Mouse (Mus musculus) forebrain, embryonic 13.5 days (tissue): ENCODE data around the gene Itgb2. TPM values are rescaled to one million over a fixed set of nuclear protein-coding genes. Genes with fewer than 3 reads are reported as not detected.

ENCODE experiments used
- ATAC-seq: fragments of 200-750 bp; cut with Nextera tagmentation; 2 replicates; pipeline ENCODE4 v1.8.0; 2017
- H3K27ac ChIP-seq: fragments of 300-500 bp; sonication (generic); 2 replicates; pipeline ENCODE4 v1.5.1; 2015; ENCODE audit warnings: inconsistent platforms, mild to moderate bottlenecking, moderate library complexity
- H3K27me3 ChIP-seq: fragments of 300-500 bp; sonication (generic); 2 replicates; pipeline ENCODE4 v1.6.1; 2015; ENCODE audit warnings: mild to moderate bottlenecking, inconsistent platforms
- H3K36me3 ChIP-seq: fragments of 300-500 bp; sonication (generic); 2 replicates; pipeline ENCODE4 v1.6.1; 2015; ENCODE audit warnings: mild to moderate bottlenecking, inconsistent platforms; ENCODE audit not compliant: poor library complexity, severe bottlenecking
- H3K4me1 ChIP-seq: fragments of 300-500 bp; sonication (generic); 2 replicates; pipeline ENCODE4 v1.6.1; 2015; ENCODE audit warnings: inconsistent platforms
- H3K4me2 ChIP-seq: fragments of 300-500 bp; sonication (generic); 2 replicates; pipeline ENCODE4 v1.6.1; 2015; ENCODE audit warnings: inconsistent platforms, mild to moderate bottlenecking, moderate library complexity
- H3K4me3 ChIP-seq: fragments of 300-500 bp; sonication (generic); 2 replicates; pipeline ENCODE4 v1.5.1; 2015; ENCODE audit warnings: mild to moderate bottlenecking, inconsistent platforms
- H3K9ac ChIP-seq: fragments of 300-500 bp; sonication (generic); 2 replicates; pipeline ENCODE4 v1.6.1; 2015; ENCODE audit warnings: mild to moderate bottlenecking, inconsistent platforms
- H3K9me3 ChIP-seq: fragments of 300-500 bp; sonication (generic); replicated peaks from 2 replicates; pipeline ENCODE4 v1.6.1; 2016; ENCODE audit warnings: inconsistent platforms
- WGBS: fragments of 180-500 bp; shearing (Covaris S2); methylation state at CpG from one replicate; pipeline ENCODE4 v1.1.7; 2015; 5-methylcytosine and 5-hydroxymethylcytosine counted together
- polyA plus RNA-seq: library from polyadenylated mRNA; unstranded; fragments of >200 nt; fragmentation: Nextera tagmentation; extraction: Ambion mirVana; gene quantifications from 2 replicates; pipeline ENCODE4 v1.2.1, GENCODE M21; 2015

Gene Itgb2
- 0.34 and 0.37 TPM in 2 replicates for polyA plus RNA-seq

DNA sequence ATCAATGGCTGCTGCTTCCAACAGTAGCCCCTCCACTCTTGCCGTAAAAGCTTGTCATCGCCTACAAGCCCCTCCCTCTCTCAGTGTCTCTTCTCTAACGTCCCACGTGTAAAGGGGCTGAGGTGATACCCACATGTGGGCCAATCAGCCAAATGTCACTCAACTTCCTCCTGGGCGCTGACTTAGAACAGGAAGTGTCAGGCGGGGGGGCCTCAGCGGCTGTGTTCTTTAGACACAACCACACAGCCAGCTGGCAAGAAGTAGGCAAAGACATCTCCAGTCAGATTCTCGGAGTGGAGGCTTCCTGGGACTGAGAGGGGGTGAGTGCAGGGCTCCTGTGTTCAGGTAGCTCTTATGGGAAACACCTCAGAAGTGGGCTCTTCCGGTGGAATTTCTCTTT lies at the start of gene Itgb2:
TSS of gene Itgb2 (plus strand) at position 113 of the 400 bp plus-strand sequence.
- no peak within 1 kb of the TSS for H3K4me3 ChIP-seq
- no peak within 1 kb of the TSS for H3K9ac ChIP-seq
- H3K36me3 ChIP-seq = no peaks in the 10 kb centered on the region
- 76% methylated on average over 9 of the region's 9 CpGs for WGBS
- no peaks in the 10 kb centered on the region for H3K4me1 ChIP-seq
- no peak for ATAC-seq
- no peak within 1 kb of the TSS for H3K27ac ChIP-seq
- no peaks in the 10 kb centered on the region for H3K27me3 ChIP-seq
- no peaks in the 10 kb centered on the region for H3K9me3 ChIP-seq
- H3K4me2 ChIP-seq = no peak within 1 kb of the TSS

DNA sequence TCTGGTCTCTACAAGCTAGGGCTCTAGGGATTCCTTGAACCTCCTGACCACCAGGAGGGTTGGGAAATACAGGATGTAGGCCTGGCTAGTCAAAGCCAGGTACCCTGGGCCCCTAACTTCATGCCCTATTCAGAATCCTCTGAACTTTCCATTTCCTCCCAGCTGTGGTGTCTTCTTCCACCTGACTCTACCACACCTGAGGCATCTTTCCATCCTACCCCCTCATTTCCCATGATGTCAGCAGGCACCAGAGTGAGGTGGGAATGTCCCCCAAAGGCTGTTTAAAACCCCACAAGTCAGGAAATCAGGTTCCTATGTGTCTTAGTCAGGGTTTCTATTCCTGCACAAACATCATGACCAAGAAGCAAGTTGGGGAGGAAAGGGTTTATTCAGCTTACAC lies 48.2 kb upstream of the Itgb2 start:
- Histone ChIP-seq H3K4me1 (no peaks in the 10 kb centered on the region), H3K36me3 (peaks cover 12% of the 10 kb centered on the region), H3K9ac (no peak overlapping the region), H3K27ac (no peak overlapping the region), H3K4me3 (no peak overlapping the region), H3K9me3 (no peaks in the 10 kb centered on the region), H3K27me3 (no peaks in the 10 kb centered on the region), H3K4me2 (no peak overlapping the region)
- ATAC-seq = no peak

DNA sequence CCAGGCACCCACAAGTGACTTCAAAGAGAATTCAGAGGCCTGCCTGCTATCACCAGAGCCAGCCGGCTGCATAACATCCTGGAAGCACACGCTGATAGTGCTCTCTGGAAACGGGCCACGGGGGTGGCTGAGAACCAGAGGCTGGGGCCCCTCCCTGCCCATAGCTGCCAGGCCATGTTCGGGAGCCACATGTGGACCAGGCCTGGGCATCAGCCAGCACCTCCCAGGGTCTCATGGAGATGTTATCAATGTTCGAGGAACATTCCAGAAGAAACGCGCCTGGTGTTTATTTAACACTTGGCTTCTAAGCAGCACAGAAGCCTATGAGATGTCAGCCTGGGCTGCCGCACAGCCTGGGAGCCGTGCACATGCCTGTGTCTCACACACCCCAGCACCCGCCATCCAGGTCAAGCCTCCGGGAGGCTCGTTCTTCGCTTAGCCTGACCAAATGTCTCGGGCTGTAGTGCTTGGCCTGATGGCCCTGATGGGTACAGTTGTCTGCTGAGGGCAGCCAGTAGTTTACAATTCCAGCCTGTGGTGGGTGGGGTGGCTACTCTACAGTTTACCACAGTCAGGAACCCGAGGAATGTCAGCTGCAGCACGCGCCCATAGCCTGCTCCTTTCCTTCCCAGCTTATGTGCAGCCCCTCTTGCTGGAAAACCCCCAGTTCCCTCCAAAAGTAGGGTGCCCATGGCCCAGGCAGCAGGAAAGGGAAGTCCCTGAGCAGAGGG lies 45.7 kb upstream of the Itgb2 start:
- Histone ChIP-seq H3K4me3 (no peak overlapping the region), H3K4me1 (no peaks in the 10 kb centered on the region), H3K4me2 (no peak overlapping the region), H3K27ac (no peak overlapping the region), H3K9me3 (no peaks in the 10 kb centered on the region), H3K36me3 (peaks cover 38% of the 10 kb centered on the region), H3K27me3 (no peaks in the 10 kb centered on the region), H3K9ac (no peak overlapping the region)
- no peak for ATAC-seq
- WGBS = 82% methylated on average over 18 of the region's 18 CpGs

DNA sequence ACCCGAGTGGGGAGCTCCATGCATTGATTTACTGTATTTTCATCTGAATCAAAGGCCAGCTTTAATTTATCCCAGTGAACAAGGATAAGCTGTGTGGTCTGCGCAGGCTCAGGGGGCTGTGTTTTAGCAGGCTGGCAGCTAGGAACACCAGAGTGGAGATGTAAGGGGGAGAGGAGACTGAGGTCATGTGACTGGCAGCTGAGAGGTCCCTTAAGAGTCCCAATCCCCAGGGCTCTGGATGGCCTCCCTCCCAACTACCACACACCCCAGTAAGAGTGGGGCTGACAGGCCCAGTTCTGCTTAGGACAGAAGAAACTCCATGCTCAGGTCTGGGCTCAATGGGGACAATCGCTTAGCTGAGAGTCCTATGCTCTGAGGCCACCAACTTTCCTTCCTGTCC lies 44.3 kb upstream of the Itgb2 start:
- WGBS = 87% methylated on average over 3 of the region's 3 CpGs

DNA sequence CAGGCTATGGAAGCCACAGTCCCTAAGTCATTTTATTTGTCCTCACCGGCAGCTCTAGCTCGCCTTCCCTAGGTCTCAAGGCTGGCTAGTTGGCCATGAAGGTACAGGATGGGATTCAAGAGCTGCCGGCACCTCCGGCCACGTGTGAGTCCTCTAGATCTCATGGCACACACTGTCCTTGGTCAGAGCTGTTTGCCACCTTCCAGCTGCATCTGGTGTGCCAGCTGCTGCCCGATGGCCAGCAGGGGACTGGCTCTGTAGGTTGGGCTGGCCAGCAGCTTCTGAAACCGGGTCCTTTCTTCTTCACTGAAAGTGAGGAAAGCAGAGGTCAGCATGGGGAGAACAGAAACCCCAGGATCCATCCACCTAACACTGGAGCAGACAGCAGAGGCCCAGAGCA lies 41.9 kb upstream of the Itgb2 start:
- WGBS = 97% methylated on average over 7 of the region's 7 CpGs
- Histone ChIP-seq H3K36me3 (peaks cover 66% of the 10 kb centered on the region), H3K27me3 (no peaks in the 10 kb centered on the region)

More for the DNA sequence above, 44.3 kb upstream of the Itgb2 start:
- Histone ChIP-seq H3K36me3 (peaks cover 50% of the 10 kb centered on the region), H3K9ac (no peak overlapping the region), H3K27me3 (no peaks in the 10 kb centered on the region), H3K4me3 (no peak overlapping the region), H3K4me2 (no peak overlapping the region), H3K27ac (no peak overlapping the region), H3K9me3 (no peaks in the 10 kb centered on the region), H3K4me1 (no peaks in the 10 kb centered on the region)
- ATAC-seq = no peak

DNA sequence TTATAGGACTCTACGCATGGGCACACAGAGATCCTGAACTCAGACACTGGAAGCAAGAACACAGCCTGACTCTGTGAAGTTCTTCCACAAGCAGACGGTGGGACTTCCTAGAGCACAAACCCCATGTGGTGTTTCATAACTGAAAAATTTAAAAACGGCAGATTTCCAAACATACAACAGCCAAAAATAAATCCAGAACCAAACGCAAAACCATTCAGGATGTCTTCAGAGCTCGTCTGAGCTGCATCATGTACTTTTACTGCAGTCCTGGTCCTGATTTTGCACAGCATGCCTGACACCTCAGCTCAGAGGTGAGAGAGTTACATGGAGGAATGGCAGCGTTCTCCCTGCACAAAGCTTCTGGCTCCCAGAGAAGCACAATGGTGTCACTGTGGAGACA lies 38.5 kb upstream of the Itgb2 start:
- ATAC-seq = no peak
- Histone ChIP-seq H3K4me1 (no peaks in the 10 kb centered on the region), H3K27me3 (no peaks in the 10 kb centered on the region), H3K4me2 (no peak overlapping the region), H3K36me3 (peaks cover 86% of the 10 kb centered on the region), H3K9me3 (no peaks in the 10 kb centered on the region), H3K9ac (no peak overlapping the region), H3K27ac (no peak overlapping the region), H3K4me3 (no peak overlapping the region)
- WGBS = 89% methylated on average over 6 of the region's 6 CpGs

More for the DNA sequence above, 41.9 kb upstream of the Itgb2 start:
- Histone ChIP-seq H3K9me3 (no peaks in the 10 kb centered on the region), H3K4me3 (no peak overlapping the region), H3K9ac (no peak overlapping the region), H3K27ac (no peak overlapping the region), H3K4me1 (no peaks in the 10 kb centered on the region), H3K4me2 (no peak overlapping the region)
- ATAC-seq = no peak

DNA sequence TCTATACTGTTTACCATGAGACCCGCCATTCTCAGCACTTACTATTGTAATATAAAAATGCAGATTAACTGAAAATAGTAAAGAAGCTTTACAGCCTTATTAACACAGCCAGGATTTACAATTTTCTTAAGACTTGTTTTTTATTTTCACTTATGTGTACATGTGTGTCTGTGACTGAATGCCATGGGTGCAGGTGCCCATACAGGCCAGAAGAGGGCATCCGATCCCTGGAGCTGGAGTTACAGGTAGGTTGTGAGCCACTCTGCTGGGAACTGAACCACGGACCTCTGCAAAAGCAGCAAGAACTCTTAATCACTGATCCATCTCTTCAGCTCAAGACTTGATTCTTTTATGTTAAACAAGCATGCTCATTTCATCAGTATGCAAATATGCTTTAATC lies 37.2 kb upstream of the Itgb2 start:
- Histone ChIP-seq H3K4me1 (no peaks in the 10 kb centered on the region), H3K27me3 (no peaks in the 10 kb centered on the region), H3K27ac (no peak overlapping the region), H3K4me3 (no peak overlapping the region), H3K4me2 (no peak overlapping the region), H3K36me3 (peaks cover 86% of the 10 kb centered on the region), H3K9me3 (no peaks in the 10 kb centered on the region), H3K9ac (no peak overlapping the region)
- ATAC-seq = no peak
- 94% methylated on average over 3 of the region's 3 CpGs for WGBS

DNA sequence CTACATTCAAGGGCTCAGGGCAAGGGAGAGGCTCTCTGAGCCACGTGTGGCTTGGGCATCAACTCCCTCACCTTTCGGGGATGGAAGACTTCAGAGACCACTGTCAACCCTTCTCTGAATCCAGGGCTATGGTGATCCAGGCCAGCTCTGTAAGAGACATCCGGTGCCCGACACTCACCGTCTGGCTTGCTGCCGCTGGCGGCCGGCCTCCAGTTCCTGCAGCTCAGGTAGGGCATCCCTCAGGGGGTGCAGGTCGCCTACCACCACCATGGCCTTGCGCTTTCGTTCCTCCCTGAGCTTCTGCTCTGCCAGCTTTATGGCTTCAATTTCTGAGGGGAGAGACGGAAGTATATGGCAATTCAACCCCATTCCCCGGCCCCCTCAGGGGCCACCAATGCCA lies 32.9 kb upstream of the Itgb2 start:
- Histone ChIP-seq H3K27ac (no peak overlapping the region), H3K4me3 (no peak overlapping the region), H3K27me3 (no peaks in the 10 kb centered on the region), H3K9me3 (no peaks in the 10 kb centered on the region), H3K9ac (no peak overlapping the region), H3K4me1 (no peaks in the 10 kb centered on the region), H3K36me3 (peaks cover 84% of the 10 kb centered on the region), H3K4me2 (no peak overlapping the region)
- ATAC-seq = no peak
- 95% methylated on average over 13 of the region's 13 CpGs for WGBS

DNA sequence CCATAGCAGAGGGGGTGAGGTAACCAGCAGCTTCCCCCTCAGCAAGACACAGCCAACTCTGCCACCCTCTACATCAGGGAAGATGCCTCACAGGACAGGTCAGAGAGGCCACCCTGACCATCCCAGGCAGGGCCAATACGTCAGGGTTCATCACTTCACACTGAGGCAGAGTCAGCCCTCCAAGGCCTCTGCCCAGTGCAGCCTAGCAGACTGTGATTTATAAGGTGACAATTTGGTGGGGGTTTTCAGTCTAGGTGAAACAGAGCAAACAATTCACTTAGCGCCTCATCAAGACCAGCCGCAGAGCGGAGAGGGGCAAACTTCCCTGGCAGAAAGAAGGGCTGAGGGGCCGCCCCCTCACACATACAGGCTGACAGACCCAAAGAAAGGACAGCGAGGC lies 31.8 kb upstream of the Itgb2 start:
- H3K4me3 ChIP-seq = no peak overlapping the region
- peaks cover 86% of the 10 kb centered on the region for H3K36me3 ChIP-seq
- no peak overlapping the region for H3K4me2 ChIP-seq
- no peak overlapping the region for H3K27ac ChIP-seq
- no peak overlapping the region for H3K9ac ChIP-seq
- H3K4me1 ChIP-seq = no peaks in the 10 kb centered on the region
- WGBS = 90% methylated on average over 6 of the region's 6 CpGs
- no peak for ATAC-seq
- H3K27me3 ChIP-seq = no peaks in the 10 kb centered on the region
- H3K9me3 ChIP-seq = no peaks in the 10 kb centered on the region

DNA sequence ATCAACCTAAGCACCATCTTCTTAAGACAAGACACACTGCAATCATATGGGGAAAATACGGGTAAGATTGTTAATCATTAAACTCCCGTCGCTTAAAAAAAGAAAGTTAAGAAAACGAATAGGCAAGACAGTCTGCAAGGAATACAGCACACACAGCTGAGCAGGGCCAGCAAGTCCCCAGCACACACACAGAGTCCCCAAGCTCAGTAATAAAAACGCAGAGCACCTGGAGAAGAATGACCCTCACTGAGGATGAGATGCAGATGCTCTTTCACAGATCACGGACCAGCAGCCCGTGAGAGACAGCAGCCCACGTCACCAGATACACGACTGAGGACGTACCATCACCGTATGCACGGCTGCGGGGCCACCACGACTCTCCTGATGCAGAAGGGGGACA lies 29.4 kb upstream of the Itgb2 start:
- H3K27me3 ChIP-seq = no peaks in the 10 kb centered on the region
- H3K4me1 ChIP-seq = no peaks in the 10 kb centered on the region
- H3K4me2 ChIP-seq = no peak overlapping the region
- no peak for ATAC-seq
- peaks cover 81% of the 10 kb centered on the region for H3K36me3 ChIP-seq
- H3K9me3 ChIP-seq = no peaks in the 10 kb centered on the region
- 91% methylated on average over 14 of the region's 14 CpGs for WGBS
- H3K27ac ChIP-seq = no peak overlapping the region
- H3K9ac ChIP-seq = no peak overlapping the region
- H3K4me3 ChIP-seq = no peak overlapping the region

DNA sequence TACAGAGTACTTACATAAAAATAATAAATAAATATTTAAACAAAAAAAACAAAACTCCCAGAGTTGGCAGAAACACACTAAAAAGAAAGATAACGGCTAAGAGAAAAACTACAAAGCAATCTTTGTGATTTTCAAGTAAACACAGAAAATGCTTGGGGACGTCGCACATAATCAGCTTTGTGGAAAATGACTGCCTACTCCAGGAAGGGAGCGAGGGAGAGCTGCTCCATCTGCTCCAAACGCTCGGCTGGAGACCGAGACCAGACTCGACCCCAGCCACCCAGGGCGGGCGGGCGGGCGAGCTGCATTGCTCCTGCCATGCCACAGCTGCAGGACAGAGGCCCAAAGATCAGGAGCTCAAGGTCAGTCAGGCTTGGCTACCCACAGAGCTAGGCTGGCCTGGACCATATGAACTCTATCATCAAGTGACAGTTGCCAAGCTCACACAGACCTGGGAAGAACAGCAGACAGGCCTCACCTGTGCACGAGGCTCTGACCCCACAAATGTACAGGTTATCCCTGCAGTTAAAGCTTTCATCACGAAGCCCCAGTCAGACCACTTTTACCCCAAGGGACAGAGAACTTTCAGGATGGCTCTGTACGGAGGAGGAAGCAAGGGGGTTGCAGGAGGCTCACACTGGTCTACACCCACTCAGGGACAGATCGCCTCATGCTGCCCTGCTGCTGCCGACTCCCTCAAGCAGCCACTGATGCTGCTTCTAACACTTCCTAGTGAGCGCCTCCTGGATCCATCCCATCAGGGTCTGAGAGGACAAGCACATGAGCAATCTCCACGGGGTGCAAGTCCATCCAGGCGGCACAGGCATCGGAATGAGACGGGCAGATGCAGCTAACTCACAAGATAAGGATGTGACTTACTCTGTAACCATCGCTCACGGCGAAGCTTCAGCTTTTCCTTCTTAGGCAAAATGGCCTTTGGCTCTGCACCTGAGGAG lies 26.8 kb upstream of the Itgb2 start:
- Histone ChIP-seq H3K27me3 (no peaks in the 10 kb centered on the region), H3K9me3 (no peaks in the 10 kb centered on the region), H3K4me1 (no peaks in the 10 kb centered on the region), H3K4me2 (no peak overlapping the region), H3K27ac (no peak overlapping the region; the same call in 1 of the 2 replicates), H3K4me3 (no peak overlapping the region), H3K9ac (no peak overlapping the region), H3K36me3 (peaks cover 82% of the 10 kb centered on the region)
- WGBS = 89% methylated on average over 25 of the region's 25 CpGs
- ATAC-seq = no peak

DNA sequence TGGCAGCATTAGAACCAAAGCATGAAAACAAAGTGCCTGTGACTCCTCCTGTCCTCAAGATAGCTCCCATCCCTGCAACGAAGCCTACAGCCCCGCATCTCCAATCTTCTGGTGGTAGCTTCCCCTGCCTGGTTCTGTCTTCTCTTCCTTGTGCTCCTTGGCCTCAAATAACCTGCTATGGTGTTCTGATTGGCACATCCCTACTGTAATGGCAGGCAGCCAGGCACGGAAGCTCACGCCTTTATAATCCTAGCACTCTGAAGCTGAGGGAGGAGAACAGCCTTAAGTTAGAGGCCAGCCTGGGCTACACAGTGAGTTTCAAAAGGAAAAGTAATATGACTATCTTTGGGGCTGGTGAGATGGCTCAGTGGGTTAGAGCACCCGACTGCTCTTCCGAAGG lies 25.9 kb upstream of the Itgb2 start:
- Histone ChIP-seq H3K9me3 (no peaks in the 10 kb centered on the region), H3K27me3 (no peaks in the 10 kb centered on the region), H3K4me2 (no peak overlapping the region), H3K36me3 (peaks cover 83% of the 10 kb centered on the region), H3K27ac (no peak overlapping the region), H3K4me3 (no peak overlapping the region), H3K4me1 (0 out of 2 replicates have a peak, but pooled peaks cover under 1% of the 10 kb centered on the region), H3K9ac (no peak overlapping the region)
- ATAC-seq = no peak
- WGBS = 95% methylated on average over 6 of the region's 6 CpGs
